Mouse (Mus musculus) forebrain, embryonic 14.5 days (tissue): ENCODE measurements around the gene Slc2a12. TPM values are rescaled to one million over a fixed set of nuclear protein-coding genes. Genes with fewer than 3 reads are reported as not detected.

Experiments
- ATAC-seq: fragments of 200-750 bp; cut with Nextera tagmentation; 2 replicates; pipeline ENCODE4 v1.8.0; 2017; ENCODE audit warnings: mild to moderate bottlenecking, moderate library complexity
- DNase-seq: peaks from one replicate; pipeline ENCODE4 v3.0.0-alpha.2; 2015; ENCODE audit warnings: low spot score
- H3K27ac ChIP-seq: fragments of 300-500 bp; sonication (generic); 2 replicates; pipeline ENCODE4 v1.5.1; 2014; ENCODE audit warnings: low read depth, mild to moderate bottlenecking, control low read depth, low read length, moderate library complexity
- H3K27me3 ChIP-seq: fragments of 300-500 bp; sonication (generic); replicated peaks from 2 replicates; pipeline ENCODE4 v1.6.1; 2014; ENCODE audit warnings: low read length, control low read depth, mixed read lengths; ENCODE audit not compliant: control insufficient read depth, insufficient read depth
- H3K36me3 ChIP-seq: fragments of 300-500 bp; sonication (generic); 2 replicates; pipeline ENCODE4 v1.6.1; 2014; ENCODE audit warnings: low read length, control low read depth; ENCODE audit not compliant: control insufficient read depth, insufficient read depth
- H3K4me1 ChIP-seq: fragments of 300-500 bp; sonication (generic); 2 replicates; pipeline ENCODE4 v1.6.1; 2014; ENCODE audit warnings: antibody characterized with exemption, low read length, control low read depth; ENCODE audit not compliant: control insufficient read depth, insufficient read depth
- H3K4me2 ChIP-seq: fragments of 300-500 bp; sonication (generic); 2 replicates; pipeline ENCODE4 v1.6.1; 2014; ENCODE audit warnings: mild to moderate bottlenecking, control low read depth, low read length
- H3K4me3 ChIP-seq: fragments of 300-500 bp; sonication (generic); 2 replicates; pipeline ENCODE4 v1.5.1; 2014; ENCODE audit warnings: low read depth, low read length, control low read depth
- H3K9ac ChIP-seq: fragments of 300-500 bp; sonication (generic); 2 replicates; pipeline ENCODE4 v1.6.1; 2014; ENCODE audit warnings: mild to moderate bottlenecking, low read length, control low read depth, moderate library complexity
- H3K9me3 ChIP-seq: fragments of 300-500 bp; sonication (generic); replicated peaks from 2 replicates; pipeline ENCODE4 v1.6.1; 2016; ENCODE audit warnings: low read length, control low read depth, mixed read lengths; ENCODE audit not compliant: control insufficient read depth
- WGBS: fragments of 180-500 bp; shearing (Covaris S2); extraction: QIAGEN DNeasy Blood & Tissue Kit; methylation state at CpG from one replicate; pipeline ENCODE4 v1.1.7; 2014; 5-methylcytosine and 5-hydroxymethylcytosine counted together
- polyA plus RNA-seq: library from polyadenylated mRNA; unstranded; fragments of >200 nt; fragmentation: Nextera tagmentation; extraction: Ambion mirVana; gene quantifications from 2 replicates; pipeline ENCODE4 v1.2.1, GENCODE M21; 2014

Gene Slc2a12
- 4.5 and 6.8 TPM in 2 replicates for polyA plus RNA-seq

GRCm38 (mm10) chr10:22644853-22645491, at the start of gene Slc2a12:
Gene Slc2a12 (plus strand): TSS chr10:22645011.
- ATAC-seq, result peak; percentile 82
- no peak within 1 kb of the TSS for H3K27ac ChIP-seq

GRCm38 (mm10) chr10:22598908-22599480, 45.8 kb upstream of the Slc2a12 start:
- Histone ChIP-seq H3K36me3 (no peaks in the 10 kb centered on the region), H3K4me2 (no peak overlapping the region), H3K27ac (no peak overlapping the region), H3K4me3 (no peak overlapping the region), H3K9ac (no peak overlapping the region), H3K27me3 (no peaks in the 10 kb centered on the region), H3K9me3 (no peaks in the 10 kb centered on the region), H3K4me1 (no peaks in the 10 kb centered on the region)
- ATAC-seq (no peak), DNase-seq (no peak)
- WGBS, result 91% methylated on average over 8 of the region's 8 CpGs

More at GRCm38 (mm10) chr10:22644853-22645491, at the start of gene Slc2a12:
- H3K4me1 ChIP-seq, result 0 out of 2 replicates have a peak, but pooled peaks cover 3% of the 10 kb centered on the region
- H3K36me3 ChIP-seq, result no peaks in the 10 kb centered on the region
- under 1% methylated on average over 40 of the region's 40 CpGs for WGBS
- no peaks in the 10 kb centered on the region for H3K9me3 ChIP-seq
- peak within 1 kb of the TSS; percentile 52; the same call in 1 of the 2 replicates for H3K9ac ChIP-seq
- peak within 1 kb of the TSS; percentile 88 for H3K4me2 ChIP-seq
- peak within 1 kb of the TSS; percentile 47 for H3K4me3 ChIP-seq
- H3K27me3 ChIP-seq, result no peaks in the 10 kb centered on the region
- DNase-seq, result peak; percentile 48

GRCm38 (mm10) chr10:22601046-22601445, 43.8 kb upstream of the Slc2a12 start:
- H3K9me3 ChIP-seq, result no peaks in the 10 kb centered on the region
- no peaks in the 10 kb centered on the region for H3K27me3 ChIP-seq
- no peak overlapping the region for H3K4me2 ChIP-seq
- H3K36me3 ChIP-seq, result no peaks in the 10 kb centered on the region
- H3K27ac ChIP-seq, result no peak overlapping the region
- no peak for DNase-seq
- H3K4me3 ChIP-seq, result no peak overlapping the region
- WGBS, result 87% methylated on average over 6 of the region's 6 CpGs
- ATAC-seq, result no peak
- no peaks in the 10 kb centered on the region for H3K4me1 ChIP-seq
- no peak overlapping the region for H3K9ac ChIP-seq

- H3K9ac ChIP-seq, result no peak overlapping the region
- no peak for ATAC-seq
These were observed 40.0 kb upstream of the Slc2a12 start for GRCm38 (mm10) chr10:22604801-22605200.

GRCm38 (mm10) chr10:22608273-22608672, 36.5 kb upstream of the Slc2a12 start:
- 0 out of 2 replicates have a peak, but pooled peaks have one; percentile 4 for ATAC-seq
- H3K36me3 ChIP-seq, result no peaks in the 10 kb centered on the region
- H3K4me3 ChIP-seq, result no peak overlapping the region
- peak overlapping the region; percentile 78; the same call in 1 of the 2 replicates for H3K27ac ChIP-seq
- H3K9ac ChIP-seq, result no peak overlapping the region
- H3K4me2 ChIP-seq, result no peak overlapping the region
- H3K4me1 ChIP-seq, result peaks cover 7% of the 10 kb centered on the region
- 77% methylated on average over 5 of the region's 5 CpGs for WGBS
- DNase-seq, result no peak
- H3K9me3 ChIP-seq, result no peaks in the 10 kb centered on the region
- no peaks in the 10 kb centered on the region for H3K27me3 ChIP-seq

More at GRCm38 (mm10) chr10:22604801-22605200, 40.0 kb upstream of the Slc2a12 start:
- WGBS, result 71% methylated on average over 2 of the region's 2 CpGs
- DNase-seq, result no peak
- no peak overlapping the region for H3K4me3 ChIP-seq
- no peak overlapping the region for H3K4me2 ChIP-seq
- peaks cover 7% of the 10 kb centered on the region for H3K4me1 ChIP-seq
- H3K36me3 ChIP-seq, result no peaks in the 10 kb centered on the region
- no peaks in the 10 kb centered on the region for H3K9me3 ChIP-seq
- no peaks in the 10 kb centered on the region for H3K27me3 ChIP-seq
- no peak overlapping the region for H3K27ac ChIP-seq

- Histone ChIP-seq H3K9me3 (no peaks in the 10 kb centered on the region), H3K4me1 (peaks cover 7% of the 10 kb centered on the region), H3K36me3 (no peaks in the 10 kb centered on the region), H3K4me3 (peak overlapping the region; percentile 8; the same call in 1 of the 2 replicates), H3K4me2 (peak overlapping the region; percentile 50), H3K9ac (peak overlapping the region; percentile 48), H3K27me3 (no peaks in the 10 kb centered on the region), H3K27ac (peak overlapping the region; percentile 78)
- DNase-seq (peak; percentile 85), ATAC-seq (peak; percentile 90)
- under 1% methylated on average over 11 of the region's 11 CpGs for WGBS
These were observed 35.9 kb upstream of the Slc2a12 start for GRCm38 (mm10) chr10:22608799-22609357.

- H3K9ac ChIP-seq, result no peak overlapping the region
- DNase-seq (no peak), ATAC-seq (no peak)
- no peaks in the 10 kb centered on the region for H3K27me3 ChIP-seq
- 86% methylated on average over 5 of the region's 5 CpGs for WGBS
- no peaks in the 10 kb centered on the region for H3K36me3 ChIP-seq
- no peak overlapping the region for H3K4me2 ChIP-seq
- H3K9me3 ChIP-seq, result no peaks in the 10 kb centered on the region
- H3K4me1 ChIP-seq, result peaks cover 7% of the 10 kb centered on the region
- no peak overlapping the region for H3K27ac ChIP-seq
- H3K4me3 ChIP-seq, result no peak overlapping the region
These were observed 31.5 kb upstream of the Slc2a12 start for GRCm38 (mm10) chr10:22613301-22613700.

- no peak overlapping the region for H3K9ac ChIP-seq
- H3K27me3 ChIP-seq, result no peaks in the 10 kb centered on the region
- WGBS, result 89% methylated on average over 8 of the region's 8 CpGs
- H3K4me3 ChIP-seq, result no peak overlapping the region
- H3K4me2 ChIP-seq, result no peak overlapping the region
- no peaks in the 10 kb centered on the region for H3K36me3 ChIP-seq
- H3K27ac ChIP-seq, result no peak overlapping the region
- DNase-seq (no peak), ATAC-seq (no peak)
- H3K9me3 ChIP-seq, result no peaks in the 10 kb centered on the region
- no peaks in the 10 kb centered on the region for H3K4me1 ChIP-seq
These were observed 30.3 kb upstream of the Slc2a12 start for GRCm38 (mm10) chr10:22614554-22614953.

GRCm38 (mm10) chr10:22615309-22615708, 29.5 kb upstream of the Slc2a12 start:
- 63% methylated on average over 10 of the region's 10 CpGs for WGBS

More at GRCm38 (mm10) chr10:22615309-22615708, 29.5 kb upstream of the Slc2a12 start:
- H3K9me3 ChIP-seq, result no peaks in the 10 kb centered on the region; the same call in 1 of the 2 replicates
- no peak overlapping the region for H3K9ac ChIP-seq
- H3K27ac ChIP-seq, result no peak overlapping the region
- no peak for DNase-seq
- no peaks in the 10 kb centered on the region for H3K4me1 ChIP-seq
- H3K27me3 ChIP-seq, result no peaks in the 10 kb centered on the region
- no peak overlapping the region for H3K4me2 ChIP-seq
- no peaks in the 10 kb centered on the region for H3K36me3 ChIP-seq
- ATAC-seq, result no peak
- no peak overlapping the region for H3K4me3 ChIP-seq
